Mouse (Mus musculus) cerebellum, postnatal 10 days (tissue): ENCODE measurements around the gene Bdnf.
A peak's percentile ranks its signal among the peaks of the same experiment; 100 is the strongest.

ENCODE experiments used
- DNase-seq, 2 experiments: peaks; one replicate each; pipeline ENCODE4 v3.0.0; 2021; ENCODE audit warnings: mixed read lengths in 2 of 2

The Bdnf gene

GRCm38 (mm10) chr2:109674532-109674931, at the start of gene Bdnf:
Gene Bdnf, plus strand, starts transcription at chr2:109674700.
- peak in 1 of 2 experiments; percentile 44 for DNase-seq

- no peak for DNase-seq
Observed at GRCm38 (mm10) chr2:109626864-109627263, 47.6 kb upstream of the Bdnf start.

GRCm38 (mm10) chr2:109673509-109674455, 718 bp upstream of the Bdnf start:
- DNase-seq = peak; percentile 41 to 44

- DNase-seq = no peak
Observed at GRCm38 (mm10) chr2:109675051-109675450, 551 bp downstream of the Bdnf start.

GRCm38 (mm10) chr2:109675973-109676617, 1.6 kb downstream of the Bdnf start:
- DNase-seq = peak; percentile 61 to 72

GRCm38 (mm10) chr2:109676618-109676974, 2.1 kb downstream of the Bdnf start:
- no peak for DNase-seq

- DNase-seq = peak; percentile 77 to 78
Observed at GRCm38 (mm10) chr2:109677221-109678089, 3.0 kb downstream of the Bdnf start.

- DNase-seq = peak; percentile 91 to 93
Observed at GRCm38 (mm10) chr2:109678090-109678409, 3.5 kb downstream of the Bdnf start.

- no peak for DNase-seq
Observed at GRCm38 (mm10) chr2:109678454-109678853, 4.0 kb downstream of the Bdnf start.

GRCm38 (mm10) chr2:109679446-109679845, 4.9 kb downstream of the Bdnf start:
- DNase-seq = no peak

- DNase-seq = no peak
Observed at GRCm38 (mm10) chr2:109681071-109681470, 6.6 kb downstream of the Bdnf start.

- DNase-seq = no peak
Observed at GRCm38 (mm10) chr2:109688661-109689060, 14.2 kb downstream of the Bdnf start.

GRCm38 (mm10) chr2:109692266-109693177, 18.0 kb downstream of the Bdnf start:
- DNase-seq = peak; percentile 63 to 69

- peak; percentile 66 to 74 for DNase-seq
Observed at GRCm38 (mm10) chr2:109693178-109694115, 18.9 kb downstream of the Bdnf start.

- DNase-seq = peak; percentile 36 to 37
Observed at GRCm38 (mm10) chr2:109694116-109694837, 19.8 kb downstream of the Bdnf start.

GRCm38 (mm10) chr2:109694838-109695225, 20.3 kb downstream of the Bdnf start:
- peak; percentile 94 to 95 for DNase-seq

- DNase-seq = peak in 1 of 2 experiments; percentile 4
Observed at GRCm38 (mm10) chr2:109697151-109697550, 22.7 kb downstream of the Bdnf start.

- peak in 1 of 2 experiments; percentile 2 for DNase-seq
Observed at GRCm38 (mm10) chr2:109700291-109700690, 25.8 kb downstream of the Bdnf start.

GRCm38 (mm10) chr2:109703588-109703987, 29.1 kb downstream of the Bdnf start:
- no peak for DNase-seq

GRCm38 (mm10) chr2:109704053-109704452, 29.6 kb downstream of the Bdnf start:
- no peak for DNase-seq
